Mouse (Mus musculus) neural tube, embryonic 14.5 days (tissue): Measurements from ENCODE around the gene Adamtsl2. TPM values are rescaled to one million over a fixed set of nuclear protein-coding genes. Genes with fewer than 3 reads are reported as not detected.
A peak's percentile ranks its signal among the peaks of the same experiment; 100 is the strongest.

ENCODE experiments used
- ATAC-seq: fragments of 200-750 bp; cut with Nextera tagmentation; 2 replicates; pipeline ENCODE4 v1.8.0; 2017; ENCODE audit warnings: low read depth, mild to moderate bottlenecking, moderate TSS enrichment, moderate library complexity
- H3K27ac ChIP-seq: fragments of 300-500 bp; sonication (generic); 2 replicates; pipeline ENCODE4 v1.5.1; 2014; ENCODE audit warnings: low read depth, mild to moderate bottlenecking, control low read depth, low read length, moderate library complexity, mixed read lengths
- H3K27me3 ChIP-seq: fragments of 300-500 bp; sonication (generic); 2 replicates; pipeline ENCODE4 v1.6.1; 2014; ENCODE audit warnings: low read length; ENCODE audit not compliant: control insufficient read depth, insufficient read depth
- H3K36me3 ChIP-seq: fragments of 300-500 bp; sonication (generic); 2 replicates; pipeline ENCODE4 v1.6.1; 2014; ENCODE audit warnings: low read length, mixed read lengths; ENCODE audit not compliant: control insufficient read depth, insufficient read depth
- H3K4me1 ChIP-seq: fragments of 300-500 bp; sonication (generic); 2 replicates; pipeline ENCODE4 v1.6.1; 2014; ENCODE audit warnings: low read length; ENCODE audit not compliant: control insufficient read depth, insufficient read depth
- H3K4me2 ChIP-seq: fragments of 300-500 bp; sonication (generic); 2 replicates; pipeline ENCODE4 v1.6.1; 2014; ENCODE audit warnings: mild to moderate bottlenecking, low read depth, low read length, control low read depth
- H3K4me3 ChIP-seq: fragments of 300-500 bp; sonication (generic); 2 replicates; pipeline ENCODE4 v1.5.1; 2014; ENCODE audit warnings: low read depth, low read length, control low read depth, mixed read lengths
- H3K9ac ChIP-seq: fragments of 300-500 bp; sonication (generic); replicated peaks from 2 replicates; pipeline ENCODE4 v1.6.1; 2014; ENCODE audit warnings: low read depth, mild to moderate bottlenecking, control low read depth, low read length, mixed read lengths
- H3K9me3 ChIP-seq: fragments of 300-500 bp; sonication (generic); 2 replicates; pipeline ENCODE4 v1.6.1; 2016; ENCODE audit warnings: low read length; ENCODE audit not compliant: control insufficient read depth
- WGBS: fragments of 180-500 bp; shearing (Covaris S2); extraction: QIAGEN DNeasy Blood & Tissue Kit; methylation state at CpG from one replicate; pipeline ENCODE4 v1.1.7; 2014; 5-methylcytosine and 5-hydroxymethylcytosine counted together
- polyA plus RNA-seq: library from polyadenylated mRNA; unstranded; fragments of >200 nt; fragmentation: Nextera tagmentation; extraction: Ambion mirVana; gene quantifications from 2 replicates; pipeline ENCODE4 v1.2.1, GENCODE M21; 2014

The Adamtsl2 gene
- polyA plus RNA-seq, result 5.9 and 9.0 TPM in 2 replicates

- H3K9ac ChIP-seq, result no peak within 1 kb of the TSS
- H3K27me3 ChIP-seq, result no peaks in the 10 kb centered on the region
- no peaks in the 10 kb centered on the region for H3K9me3 ChIP-seq
- under 1% methylated on average over 10 of the region's 10 CpGs for WGBS
- H3K4me1 ChIP-seq, result peaks cover 18% of the 10 kb centered on the region
- H3K4me2 ChIP-seq, result peak within 1 kb of the TSS; percentile 14; the same call in 1 of the 2 replicates
- no peaks in the 10 kb centered on the region for H3K36me3 ChIP-seq
- ATAC-seq, result peak; percentile 86
- H3K4me3 ChIP-seq, result no peak within 1 kb of the TSS
- peak within 1 kb of the TSS; percentile 39; the same call in 1 of the 2 replicates for H3K27ac ChIP-seq
These were observed at the start of gene Adamtsl2 for GRCm38 (mm10) chr2:27079152-27079584. TSS of gene Adamtsl2 (plus strand) at chr2:27079379.

GRCm38 (mm10) chr2:27032361-27032760 lies 46.8 kb upstream of the Adamtsl2 start:
- H3K27ac ChIP-seq, result no peak overlapping the region
- no peaks in the 10 kb centered on the region for H3K36me3 ChIP-seq
- peaks cover 1% of the 10 kb centered on the region; the same call in 1 of the 2 replicates for H3K4me1 ChIP-seq
- no peak for ATAC-seq
- WGBS, result 82% methylated on average over 2 of the region's 2 CpGs
- H3K9ac ChIP-seq, result no peak overlapping the region
- H3K9me3 ChIP-seq, result no peaks in the 10 kb centered on the region
- H3K27me3 ChIP-seq, result no peaks in the 10 kb centered on the region
- H3K4me2 ChIP-seq, result no peak overlapping the region
- no peak overlapping the region for H3K4me3 ChIP-seq

- no peak overlapping the region for H3K27ac ChIP-seq
- H3K4me1 ChIP-seq, result no peaks in the 10 kb centered on the region
- ATAC-seq, result no peak
- no peaks in the 10 kb centered on the region for H3K36me3 ChIP-seq
- H3K4me3 ChIP-seq, result no peak overlapping the region
- no peak overlapping the region for H3K9ac ChIP-seq
- H3K9me3 ChIP-seq, result no peaks in the 10 kb centered on the region
- 83% methylated on average over 3 of the region's 3 CpGs for WGBS
- no peak overlapping the region for H3K4me2 ChIP-seq
- no peaks in the 10 kb centered on the region for H3K27me3 ChIP-seq
These were observed 43.2 kb upstream of the Adamtsl2 start for GRCm38 (mm10) chr2:27036003-27036402.

DNA sequence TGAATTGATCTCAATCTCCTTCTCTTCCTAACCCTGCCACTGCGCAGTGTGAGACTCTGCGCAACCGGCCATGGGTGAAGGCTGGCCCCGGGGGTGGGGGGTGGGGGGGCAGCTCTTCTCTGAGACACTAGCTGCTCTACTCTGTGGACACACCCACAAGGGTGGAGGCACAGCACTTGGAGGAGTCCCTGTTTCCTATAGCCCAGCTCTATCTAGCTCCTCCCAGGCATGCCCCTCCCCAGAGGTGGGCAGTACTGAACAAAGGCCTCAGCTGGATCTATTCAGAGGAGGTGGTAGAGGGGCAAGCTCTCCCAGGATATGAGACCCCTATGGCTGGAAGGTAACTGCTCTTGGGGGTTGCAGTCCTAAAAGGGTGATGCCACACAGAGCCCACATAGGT lies 42.2 kb upstream of the Adamtsl2 start:
- Histone ChIP-seq H3K9me3 (no peaks in the 10 kb centered on the region), H3K36me3 (no peaks in the 10 kb centered on the region), H3K27ac (no peak overlapping the region), H3K4me1 (no peaks in the 10 kb centered on the region), H3K9ac (no peak overlapping the region), H3K4me2 (no peak overlapping the region), H3K27me3 (no peaks in the 10 kb centered on the region), H3K4me3 (no peak overlapping the region)
- no peak for ATAC-seq
- WGBS, result 66% methylated on average over 4 of the region's 4 CpGs

DNA sequence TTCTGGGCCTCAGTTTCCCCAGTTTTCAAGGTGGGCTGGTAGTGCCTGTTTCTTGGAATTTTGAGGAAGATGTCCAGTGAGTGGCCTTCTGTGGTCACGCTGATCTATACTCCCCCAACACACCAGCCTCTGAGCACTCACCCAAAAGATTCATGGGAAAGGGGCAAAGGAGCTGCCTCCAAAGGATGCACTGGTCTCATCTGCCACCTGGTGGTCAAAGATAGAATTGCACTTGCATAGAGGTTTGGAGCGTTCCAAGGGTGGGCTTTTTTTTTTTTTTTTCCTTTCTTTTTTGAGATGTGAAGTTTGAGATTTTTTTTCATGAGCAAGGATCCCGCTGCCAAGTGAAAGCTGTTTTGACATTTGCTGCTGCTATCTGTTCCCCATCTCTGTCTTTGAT lies 40.6 kb upstream of the Adamtsl2 start:
- H3K4me1 ChIP-seq, result no peaks in the 10 kb centered on the region
- H3K9ac ChIP-seq, result no peak overlapping the region
- whole genome bisulfite sequencing, result 4% methylated on average over 3 of the region's 3 CpGs
- H3K4me3 ChIP-seq, result no peak overlapping the region
- no peak overlapping the region for H3K27ac ChIP-seq
- no peaks in the 10 kb centered on the region for H3K27me3 ChIP-seq
- ATAC-seq, result peak; percentile 64
- H3K4me2 ChIP-seq, result no peak overlapping the region
- H3K9me3 ChIP-seq, result no peaks in the 10 kb centered on the region
- no peaks in the 10 kb centered on the region for H3K36me3 ChIP-seq

DNA sequence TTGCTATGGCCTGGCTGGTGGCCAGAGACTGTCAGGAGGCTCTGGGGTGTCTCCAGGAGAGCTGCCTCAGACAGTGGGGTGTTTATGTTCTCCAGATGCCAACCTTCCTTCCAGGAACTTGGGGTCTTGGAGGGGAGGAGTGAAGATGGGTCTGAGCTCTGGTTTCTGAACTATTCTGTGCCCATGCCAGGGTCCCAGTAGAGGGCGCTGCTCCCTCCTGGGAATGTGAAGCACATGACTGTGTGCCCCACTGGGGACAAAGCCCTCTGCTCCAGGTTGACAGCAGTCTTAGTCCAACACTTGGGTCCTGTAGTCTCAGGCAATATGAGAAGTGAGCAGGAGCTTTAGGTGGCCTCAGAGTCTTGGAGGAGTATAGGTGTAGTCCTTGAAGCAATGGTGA lies 39.9 kb upstream of the Adamtsl2 start:
- no peaks in the 10 kb centered on the region for H3K36me3 ChIP-seq
- no peaks in the 10 kb centered on the region for H3K9me3 ChIP-seq
- H3K27ac ChIP-seq, result no peak overlapping the region
- 10% methylated on average over 1 of the region's 1 CpGs for WGBS
- H3K4me1 ChIP-seq, result no peaks in the 10 kb centered on the region
- no peak overlapping the region for H3K4me3 ChIP-seq
- H3K4me2 ChIP-seq, result no peak overlapping the region
- H3K9ac ChIP-seq, result no peak overlapping the region
- no peak for ATAC-seq
- no peaks in the 10 kb centered on the region for H3K27me3 ChIP-seq

DNA sequence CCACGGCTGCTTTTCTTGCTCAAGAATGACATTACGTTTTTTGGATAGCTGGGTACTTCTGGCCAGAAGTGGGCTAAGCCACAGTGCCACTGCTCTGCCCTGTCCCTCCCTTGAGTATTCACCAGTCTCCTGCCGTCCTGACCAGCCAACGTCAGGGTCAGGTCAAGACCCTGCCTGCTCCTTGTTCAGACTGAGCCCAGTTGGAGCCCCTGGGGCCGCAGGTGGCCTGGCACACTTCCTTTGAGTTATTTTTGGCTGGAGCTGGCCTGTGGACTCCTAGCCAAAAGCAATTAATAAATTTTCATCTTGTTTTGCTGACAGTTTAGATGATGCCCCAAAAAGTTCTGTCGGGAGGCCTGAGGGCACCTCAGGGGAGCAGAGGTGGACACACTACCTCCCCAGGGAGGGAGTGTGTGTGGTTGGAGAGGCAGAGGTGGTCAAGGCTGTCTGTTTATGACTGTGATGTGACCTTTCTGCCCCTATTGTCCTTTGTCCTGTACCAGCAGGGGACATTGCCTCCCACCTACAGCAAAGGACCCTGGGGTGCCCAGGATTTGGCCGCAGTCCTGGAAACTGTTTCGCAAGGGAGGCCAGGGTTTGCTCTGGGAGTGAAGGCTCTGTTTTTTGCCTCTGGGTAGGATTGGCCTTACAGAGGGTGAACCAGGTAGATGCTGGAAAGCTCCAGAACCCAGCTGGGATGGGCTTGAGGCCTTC lies 36.9 kb upstream of the Adamtsl2 start:
- 67% methylated on average over 8 of the region's 8 CpGs for WGBS
- H3K4me1 ChIP-seq, result no peaks in the 10 kb centered on the region
- no peak for ATAC-seq

GRCm38 (mm10) chr2:27043461-27043860 lies 35.7 kb upstream of the Adamtsl2 start:
- H3K9ac ChIP-seq, result no peak overlapping the region
- no peaks in the 10 kb centered on the region for H3K27me3 ChIP-seq
- ATAC-seq, result peak; percentile 94; the same call in 1 of the 2 replicates
- H3K4me3 ChIP-seq, result no peak overlapping the region
- H3K4me1 ChIP-seq, result no peaks in the 10 kb centered on the region
- H3K36me3 ChIP-seq, result no peaks in the 10 kb centered on the region
- H3K4me2 ChIP-seq, result no peak overlapping the region
- 33% methylated on average over 3 of the region's 3 CpGs for WGBS
- no peak overlapping the region for H3K27ac ChIP-seq
- no peaks in the 10 kb centered on the region for H3K9me3 ChIP-seq

More for the DNA sequence above, 36.9 kb upstream of the Adamtsl2 start:
- Histone ChIP-seq H3K36me3 (no peaks in the 10 kb centered on the region), H3K9me3 (no peaks in the 10 kb centered on the region), H3K27ac (no peak overlapping the region), H3K9ac (no peak overlapping the region), H3K4me2 (no peak overlapping the region), H3K27me3 (no peaks in the 10 kb centered on the region), H3K4me3 (no peak overlapping the region)

- no peak for ATAC-seq
- H3K36me3 ChIP-seq, result no peaks in the 10 kb centered on the region
- 78% methylated on average over 4 of the region's 4 CpGs for WGBS
- H3K4me2 ChIP-seq, result no peak overlapping the region
- H3K4me1 ChIP-seq, result no peaks in the 10 kb centered on the region
- no peak overlapping the region for H3K27ac ChIP-seq
- H3K9me3 ChIP-seq, result no peaks in the 10 kb centered on the region
- H3K4me3 ChIP-seq, result no peak overlapping the region
- no peak overlapping the region for H3K9ac ChIP-seq
- H3K27me3 ChIP-seq, result no peaks in the 10 kb centered on the region
These were observed 35.0 kb upstream of the Adamtsl2 start for GRCm38 (mm10) chr2:27044166-27044565.
